In the genomic region with DNA sequence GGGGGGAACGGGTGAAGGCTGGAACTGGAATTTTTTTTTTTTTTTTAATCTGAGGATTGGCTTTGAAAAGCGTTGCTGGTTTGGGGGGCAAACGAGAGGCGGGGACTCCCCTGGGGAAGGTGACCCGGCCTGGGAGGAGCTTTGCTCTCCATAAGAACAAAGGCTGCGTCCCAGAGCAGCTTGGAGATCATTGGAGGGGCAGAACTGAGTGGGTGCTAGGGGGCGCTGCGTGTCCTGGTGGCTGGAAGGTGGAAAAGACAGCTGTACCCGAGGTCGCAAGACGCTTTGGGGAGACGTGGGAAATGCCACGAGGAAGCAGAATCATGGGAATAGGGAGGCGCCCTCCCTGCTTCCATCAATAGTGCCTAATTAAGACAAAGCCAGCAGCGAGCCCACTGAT, we compare ENCODE assay signal across 9 mouse cellular contexts. TPM values are rescaled to one million over a fixed set of nuclear protein-coding genes. Genes with fewer than 3 reads are reported as not detected.
DNase-seq lines count a peak whose midpoint lies in the region; ATAC-seq lines count a peak whose summit lies in the region.
"Had no signal": no experiment of that assay in that cellular context is flagged by ENCODE, and none has a peak within 500 bp of the region (broad histone marks: within the 10 kb centered on the region; RNA-seq: fewer than 3 reads in every experiment).

No protein-coding gene starts in this region.

- H3K4me1 ChIP-seq in ES-E14 (ENCODE audit: control insufficient read depth in 2 of 2, insufficient read depth in 2 of 2, low read length in 2 of 2, poor library complexity in 1 of 2), result peaks cover 7 to 33% of the 10 kb centered on the region in 2 experiments
- H3K4me1 ChIP-seq in embryonic facial prominence, embryonic 11.5 days (ENCODE audit: control insufficient read depth, insufficient read depth, low read length), result no peaks in the 10 kb centered on the region; the same call in 1 of the 2 replicates
- peaks cover 20% of the 10 kb centered on the region for H3K4me1 ChIP-seq in hindbrain, embryonic 11.5 days (replicated peaks; ENCODE audit: control insufficient read depth, insufficient read depth, low read length)
- H3K4me1 ChIP-seq in limb, embryonic 13.5 days, result peaks cover 35% of the 10 kb centered on the region
- H3K4me1 ChIP-seq in midbrain, embryonic 16.5 days (ENCODE audit: control insufficient read depth, insufficient read depth, low read length), result peaks cover 62% of the 10 kb centered on the region

- ATAC-seq in embryonic facial prominence, embryonic 11.5 days (replicated peaks; ENCODE audit: insufficient number of reproducible peaks, low FRiP score, low TSS enrichment, low read depth), result peak; percentile 16; the same call in 1 of the 2 replicates
- no peak for ATAC-seq in hindbrain, embryonic 11.5 days (ENCODE audit: low FRiP score)
- peak; percentile 52 for ATAC-seq in limb, embryonic 13.5 days (ENCODE audit: low FRiP score, low read depth)
- ATAC-seq in midbrain, embryonic 16.5 days, result peak; percentile 15; the same call in 1 of the 2 replicates
- ATAC-seq in activated CD4-positive, CD25-positive, alpha-beta regulatory T cell, adult 4 months, result no peak

- no peaks in the 10 kb centered on the region for H3K27me3 ChIP-seq in embryonic facial prominence, embryonic 11.5 days (ENCODE audit: control insufficient read depth, insufficient read depth, low read length)
- no peaks in the 10 kb centered on the region for H3K27me3 ChIP-seq in hindbrain, embryonic 11.5 days (ENCODE audit: control insufficient read depth, insufficient read depth, low read length)
- H3K27me3 ChIP-seq in limb, embryonic 13.5 days, result peaks cover 9% of the 10 kb centered on the region
- no peaks in the 10 kb centered on the region for H3K27me3 ChIP-seq in midbrain, embryonic 16.5 days (ENCODE audit: control insufficient read depth, insufficient read depth, low read depth, low read length)

- no peaks in the 10 kb centered on the region for H3K36me3 ChIP-seq in ES-E14 (ENCODE audit: control insufficient read depth, insufficient read depth, low read length, poor library complexity, severe bottlenecking)
- H3K36me3 ChIP-seq in embryonic facial prominence, embryonic 11.5 days (replicated peaks; ENCODE audit: control insufficient read depth, insufficient read depth, low read depth, low read length), result no peaks in the 10 kb centered on the region
- no peaks in the 10 kb centered on the region for H3K36me3 ChIP-seq in hindbrain, embryonic 11.5 days (ENCODE audit: control insufficient read depth, insufficient read depth, low read length)
- no peaks in the 10 kb centered on the region for H3K36me3 ChIP-seq in limb, embryonic 13.5 days
- H3K36me3 ChIP-seq in midbrain, embryonic 16.5 days (ENCODE audit: control insufficient read depth, insufficient read depth, low read length), result no peaks in the 10 kb centered on the region

- H3K4me3 ChIP-seq in ES-E14 (ENCODE audit: insufficient read depth in 1 of 2, low read depth in 1 of 2, low read length in 2 of 2, poor library complexity in 1 of 2, severe bottlenecking in 1 of 2), result peak overlapping the region; percentile 54 to 66
- H3K4me3 ChIP-seq in embryonic facial prominence, embryonic 11.5 days (ENCODE audit: low read depth, low read length), result peak overlapping the region; percentile 41
- peak overlapping the region; percentile 41 for H3K4me3 ChIP-seq in hindbrain, embryonic 11.5 days (ENCODE audit: low read depth, low read length)
- peak overlapping the region; percentile 52 for H3K4me3 ChIP-seq in limb, embryonic 13.5 days
- peak overlapping the region; percentile 50 for H3K4me3 ChIP-seq in midbrain, embryonic 16.5 days (ENCODE audit: low read depth, low read length)

- peak overlapping the region; percentile 88 for H3K4me2 ChIP-seq in embryonic facial prominence, embryonic 11.5 days (ENCODE audit: low read depth, low read length)
- peak overlapping the region; percentile 91 for H3K4me2 ChIP-seq in hindbrain, embryonic 11.5 days (replicated peaks; ENCODE audit: low read depth, low read length)
- H3K4me2 ChIP-seq in limb, embryonic 13.5 days (replicated peaks), result peak overlapping the region; percentile 83
- H3K4me2 ChIP-seq in midbrain, embryonic 16.5 days (ENCODE audit: low read length), result peak overlapping the region; percentile 79

- in situ Hi-C loops in ES-E14 (cut with MboI; ENCODE audit: low sequenced_read_pairs in 2 of 2, unreplicated experiment in 2 of 2), result no loop called here

- H3K9me3 ChIP-seq in ES-E14 (ENCODE audit: control insufficient read depth, insufficient read depth, low read depth, low read length), result no peaks in the 10 kb centered on the region
- no peaks in the 10 kb centered on the region for H3K9me3 ChIP-seq in embryonic facial prominence, embryonic 11.5 days (replicated peaks; ENCODE audit: control insufficient read depth, low read length)
- H3K9me3 ChIP-seq in hindbrain, embryonic 11.5 days (ENCODE audit: control insufficient read depth, low read length), result no peaks in the 10 kb centered on the region
- no peaks in the 10 kb centered on the region for H3K9me3 ChIP-seq in limb, embryonic 13.5 days
- H3K9me3 ChIP-seq in midbrain, embryonic 16.5 days (replicated peaks; ENCODE audit: control insufficient read depth, low read length, poor library complexity, severe bottlenecking), result no peaks in the 10 kb centered on the region

- peak overlapping the region; percentile 15; the same call in 1 of the 2 replicates for H3K9ac ChIP-seq in ES-E14 (ENCODE audit: insufficient read depth, low read depth, low read length, poor library complexity, severe bottlenecking)
- H3K9ac ChIP-seq in embryonic facial prominence, embryonic 11.5 days (replicated peaks; ENCODE audit: low read length), result peak overlapping the region; percentile 77
- peak overlapping the region; percentile 74 for H3K9ac ChIP-seq in hindbrain, embryonic 11.5 days (ENCODE audit: low read depth, low read length)
- H3K9ac ChIP-seq in limb, embryonic 13.5 days, result peak overlapping the region; percentile 70
- H3K9ac ChIP-seq in midbrain, embryonic 16.5 days (ENCODE audit: low read depth, low read length), result peak overlapping the region; percentile 69

- 5% methylated on average over 15 of the region's 15 CpGs for WGBS in embryonic facial prominence, embryonic 11.5 days
- 5% methylated on average over 15 of the region's 15 CpGs for WGBS in hindbrain, embryonic 11.5 days
- WGBS in limb, embryonic 13.5 days, result 5% methylated on average over 15 of the region's 15 CpGs
- 2% methylated on average over 15 of the region's 15 CpGs for WGBS in midbrain, embryonic 16.5 days

- H3K27ac ChIP-seq in ES-E14 (ENCODE audit: insufficient read depth, low read depth, low read length, poor library complexity, severe bottlenecking), result peak overlapping the region; percentile 34; the same call in 1 of the 2 replicates
- peak overlapping the region; percentile 72 for H3K27ac ChIP-seq in embryonic facial prominence, embryonic 11.5 days (replicated peaks; ENCODE audit: low read depth, low read length)
- peak overlapping the region; percentile 89 for H3K27ac ChIP-seq in hindbrain, embryonic 11.5 days (ENCODE audit: low read depth, low read length)
- peak overlapping the region; percentile 89 for H3K27ac ChIP-seq in limb, embryonic 13.5 days
- H3K27ac ChIP-seq in midbrain, embryonic 16.5 days (ENCODE audit: low read length), result peak overlapping the region; percentile 95

- peak; percentile 43 to 68 for DNase-seq in heart, adult 18-20 months
- no peak for DNase-seq in heart, adult 11 months
- no peak for DNase-seq in ES-E14 (ENCODE audit: low read depth, low spot score)
- no peak for DNase-seq in embryonic facial prominence, embryonic 11.5 days (ENCODE audit: low spot score)
- peak; percentile 68 for DNase-seq in hindbrain, embryonic 11.5 days (ENCODE audit: low spot score)

RNA-seq across cellular contexts. Expression of a gene that starts 1.8 kb away (rescaled TPM):
- total RNA-seq in heart, adult 18-20 months (2021), result under 1 TPM; 0.10 to 0.51 TPM
- total RNA-seq in ES-E14 (2012; rRNA removed), result 0.98 and 2.5 TPM in 2 replicates
- polyA plus RNA-seq in embryonic facial prominence, embryonic 11.5 days (2014; fragmentation: Nextera tagmentation; extraction: Ambion mirVana), result 1.5 and 2.1 TPM in 2 replicates
- 0.68 and 1.6 TPM in 2 replicates for polyA plus RNA-seq in hindbrain, embryonic 11.5 days (2014; fragmentation: Nextera tagmentation; extraction: Ambion mirVana)
- polyA plus RNA-seq in limb, embryonic 13.5 days (2015; fragmentation: Nextera tagmentation; extraction: Ambion mirVana), result 2.2 and 2.4 TPM in 2 replicates
- polyA plus RNA-seq in midbrain, embryonic 16.5 days (2015; fragmentation: Nextera tagmentation; extraction: Ambion mirVana), result 4.4 and 5.1 TPM in 2 replicates
- polyA plus RNA-seq in activated CD4-positive, CD25-positive, alpha-beta regulatory T cell, adult 4 months (2017; shearing (Covaris generic)), result under 1 TPM in 1 of 2 experiments, not detected in 1; 0.19 TPM
- total RNA-seq: common myeloid progenitor, adult 5-6 weeks had no signal

RNA-seq across cellular contexts. Expression of a gene that starts 12.9 kb away (rescaled TPM):
- total RNA-seq in heart, adult 18-20 months (2021), result 100 to 1,000 TPM; 111 to 140 TPM
- 3.1 and 3.2 TPM in 2 replicates for total RNA-seq in ES-E14 (2012; rRNA removed)
- polyA plus RNA-seq in embryonic facial prominence, embryonic 11.5 days (2014; fragmentation: Nextera tagmentation; extraction: Ambion mirVana), result 11.2 and 11.3 TPM in 2 replicates
- 12.2 and 15.5 TPM in 2 replicates for polyA plus RNA-seq in hindbrain, embryonic 11.5 days (2014; fragmentation: Nextera tagmentation; extraction: Ambion mirVana)
- 45.8 and 47.6 TPM in 2 replicates for polyA plus RNA-seq in limb, embryonic 13.5 days (2015; fragmentation: Nextera tagmentation; extraction: Ambion mirVana)
- polyA plus RNA-seq in midbrain, embryonic 16.5 days (2015; fragmentation: Nextera tagmentation; extraction: Ambion mirVana), result 165 and 178 TPM in 2 replicates
- under 1 TPM in 1 of 2 experiments, not detected in 1; 0.17 TPM for polyA plus RNA-seq in activated CD4-positive, CD25-positive, alpha-beta regulatory T cell, adult 4 months (2017; shearing (Covaris generic))

RNA-seq across cellular contexts. Expression of a gene that starts 33.0 kb away (rescaled TPM):
- total RNA-seq in heart, adult 18-20 months (2021), result 1 to 10 TPM; 5.0 to 5.4 TPM
- 30.7 and 33.0 TPM in 2 replicates for total RNA-seq in ES-E14 (2012; rRNA removed)
- polyA plus RNA-seq in embryonic facial prominence, embryonic 11.5 days (2014; fragmentation: Nextera tagmentation; extraction: Ambion mirVana), result 40.2 and 40.9 TPM in 2 replicates
- polyA plus RNA-seq in hindbrain, embryonic 11.5 days (2014; fragmentation: Nextera tagmentation; extraction: Ambion mirVana), result 36.6 and 37.8 TPM in 2 replicates
- polyA plus RNA-seq in limb, embryonic 13.5 days (2015; fragmentation: Nextera tagmentation; extraction: Ambion mirVana), result 28.3 and 31.0 TPM in 2 replicates
- 19.2 and 20.9 TPM in 2 replicates for polyA plus RNA-seq in midbrain, embryonic 16.5 days (2015; fragmentation: Nextera tagmentation; extraction: Ambion mirVana)
- polyA plus RNA-seq in activated CD4-positive, CD25-positive, alpha-beta regulatory T cell, adult 4 months (2017; shearing (Covaris generic)), result 10 to 100 TPM; 25.6 to 27.6 TPM

RNA-seq across cellular contexts. Expression of a gene that starts 33.1 kb away (rescaled TPM):
- 10 to 100 TPM; 15.0 to 15.5 TPM for total RNA-seq in heart, adult 18-20 months (2021)
- 98.0 and 105 TPM in 2 replicates for total RNA-seq in ES-E14 (2012; rRNA removed)
- 200 and 215 TPM in 2 replicates for polyA plus RNA-seq in embryonic facial prominence, embryonic 11.5 days (2014; fragmentation: Nextera tagmentation; extraction: Ambion mirVana)
- polyA plus RNA-seq in hindbrain, embryonic 11.5 days (2014; fragmentation: Nextera tagmentation; extraction: Ambion mirVana), result 156 and 159 TPM in 2 replicates
- 158 and 161 TPM in 2 replicates for polyA plus RNA-seq in limb, embryonic 13.5 days (2015; fragmentation: Nextera tagmentation; extraction: Ambion mirVana)
- 48.9 and 57.3 TPM in 2 replicates for polyA plus RNA-seq in midbrain, embryonic 16.5 days (2015; fragmentation: Nextera tagmentation; extraction: Ambion mirVana)
- 100 to 1,000 TPM; 231 to 302 TPM for polyA plus RNA-seq in activated CD4-positive, CD25-positive, alpha-beta regulatory T cell, adult 4 months (2017; shearing (Covaris generic))

RNA-seq across cellular contexts. Expression of a gene that starts 58.7 kb away (rescaled TPM):
- 10 to 100 TPM; 15.2 to 16.4 TPM for total RNA-seq in heart, adult 18-20 months (2021)
- total RNA-seq in ES-E14 (2012; rRNA removed), result 12.1 and 13.1 TPM in 2 replicates
- polyA plus RNA-seq in embryonic facial prominence, embryonic 11.5 days (2014; fragmentation: Nextera tagmentation; extraction: Ambion mirVana), result 5.2 and 6.0 TPM in 2 replicates
- 11.7 and 13.1 TPM in 2 replicates for polyA plus RNA-seq in hindbrain, embryonic 11.5 days (2014; fragmentation: Nextera tagmentation; extraction: Ambion mirVana)
- 5.7 and 6.0 TPM in 2 replicates for polyA plus RNA-seq in limb, embryonic 13.5 days (2015; fragmentation: Nextera tagmentation; extraction: Ambion mirVana)
- polyA plus RNA-seq in midbrain, embryonic 16.5 days (2015; fragmentation: Nextera tagmentation; extraction: Ambion mirVana), result 65.8 and 95.2 TPM in 2 replicates
- under 1 TPM in 1 of 2 experiments, not detected in 1; 0.46 TPM for polyA plus RNA-seq in activated CD4-positive, CD25-positive, alpha-beta regulatory T cell, adult 4 months (2017; shearing (Covaris generic))

Comparison
In these comparisons a context has a peak if more than half of its experiments do, and no peak if none do; other contexts are left out.
1. DNase-seq: peak in heart, adult 18-20 months (2 of 2) and hindbrain, embryonic 11.5 days (single experiment); none in heart, adult 11 months (single experiment), ES-E14 (single experiment) and embryonic facial prominence, embryonic 11.5 days (single experiment).
2. H3K27ac ChIP-seq: peak in every context shown above with its lines; median percentile 95 in midbrain, embryonic 16.5 days; 89 in hindbrain, embryonic 11.5 days; 89 in limb, embryonic 13.5 days; 72 in embryonic facial prominence, embryonic 11.5 days; 34 in ES-E14.
3. H3K9ac ChIP-seq: peak in every context shown above with its lines; median percentile 77 in embryonic facial prominence, embryonic 11.5 days; 74 in hindbrain, embryonic 11.5 days; 70 in limb, embryonic 13.5 days; 69 in midbrain, embryonic 16.5 days; 15 in ES-E14.
4. ATAC-seq: peak in embryonic facial prominence, embryonic 11.5 days (single experiment), limb, embryonic 13.5 days (single experiment) and midbrain, embryonic 16.5 days (single experiment); none in hindbrain, embryonic 11.5 days (single experiment) and activated CD4-positive, CD25-positive, alpha-beta regulatory T cell, adult 4 months (single experiment).
5. RNA of a gene that starts 12.9 kb away (polyA plus RNA-seq): 165 to 178 TPM in midbrain, embryonic 16.5 days, 45.8 to 47.6 TPM in limb, embryonic 13.5 days, 12.2 to 15.5 TPM in hindbrain, embryonic 11.5 days and 11.2 to 11.3 TPM in embryonic facial prominence, embryonic 11.5 days; 0.17 TPM in activated CD4-positive, CD25-positive, alpha-beta regulatory T cell, adult 4 months; every median in the first group is over 10 times any median in the second.
6. Peak in every context shown above with its lines, with median percentiles within 50 percentile points of each other: H3K4me3 ChIP-seq and H3K4me2 ChIP-seq.